Mouse (Mus musculus): ENCODE measurements around the gene Elmo2. TPM values are rescaled to one million over a fixed set of nuclear protein-coding genes. Genes with fewer than 3 reads are reported as not detected.

Gene Elmo2
- 90.2 and 98.6 TPM in 2 replicates for polyA plus RNA-seq (2015; fragmentation: Nextera tagmentation; extraction: Ambion mirVana)

DNA sequence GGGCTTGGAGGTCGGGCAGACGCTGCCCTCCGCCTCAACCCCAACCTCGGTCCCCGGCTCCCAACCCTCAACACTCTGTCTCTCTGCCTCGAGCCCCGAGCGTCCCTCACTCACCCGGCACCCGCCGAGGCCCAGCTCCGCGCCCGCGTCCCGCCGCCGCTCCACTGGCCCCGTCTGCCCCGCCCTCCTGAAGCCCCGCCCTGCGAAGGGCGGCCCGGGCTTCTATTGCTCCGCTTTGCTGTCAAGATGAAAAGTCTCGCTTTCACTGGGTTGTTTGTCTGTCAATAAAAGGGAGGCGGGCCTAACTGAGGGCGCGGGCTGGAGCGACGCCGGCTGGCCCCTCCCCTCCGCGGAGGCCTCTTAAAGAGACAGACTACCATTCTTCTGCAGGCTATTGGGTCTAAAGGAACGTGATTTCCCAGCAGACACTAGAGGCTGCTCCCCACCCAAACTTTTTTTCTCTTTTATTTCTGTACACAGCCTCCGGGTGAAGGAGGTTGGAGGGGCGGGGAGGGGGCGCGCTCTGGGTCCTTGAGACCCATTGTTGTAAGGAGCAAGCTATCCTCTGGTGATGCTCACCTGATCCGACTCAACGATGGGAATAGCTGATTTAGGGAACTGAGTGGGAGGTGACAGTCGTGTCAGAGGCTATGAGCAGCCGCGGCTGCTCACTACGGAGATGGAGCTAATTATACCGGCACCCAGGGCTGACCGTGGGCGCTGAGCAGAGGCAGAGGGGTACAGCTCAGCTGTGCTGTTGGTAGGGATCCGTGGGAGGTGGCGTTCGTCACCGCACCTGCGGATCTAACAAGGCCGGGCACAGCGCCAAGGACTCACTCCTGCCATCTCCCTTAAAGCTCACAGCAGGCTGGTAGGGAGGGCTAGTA lies at the start of gene Elmo2:
TSS of gene Elmo2 (minus strand) at position 176 of the 887 bp plus-strand sequence.
- under 1% methylated on average over 55 of the region's 55 CpGs for WGBS
- peak within 1 kb of the TSS; percentile 91 for H3K4me2 ChIP-seq
- peak within 1 kb of the TSS; percentile 94 for H3K4me3 ChIP-seq
- H3K27ac ChIP-seq, result peak within 1 kb of the TSS; percentile 82
- ATAC-seq (ENCODE audit: insufficient number of reproducible peaks, insufficient read depth, low FRiP score, low TSS enrichment, low read depth), result peak; percentile 96
- no peaks in the 10 kb centered on the region for H3K9me3 ChIP-seq
- H3K27me3 ChIP-seq, result peaks cover 5% of the 10 kb centered on the region; the same call in 1 of the 2 replicates
- peaks cover 44% of the 10 kb centered on the region for H3K4me1 ChIP-seq
- H3K9ac ChIP-seq, result peak within 1 kb of the TSS; percentile 94
- peaks cover 7% of the 10 kb centered on the region; the same call in 1 of the 2 replicates for H3K36me3 ChIP-seq

DNA sequence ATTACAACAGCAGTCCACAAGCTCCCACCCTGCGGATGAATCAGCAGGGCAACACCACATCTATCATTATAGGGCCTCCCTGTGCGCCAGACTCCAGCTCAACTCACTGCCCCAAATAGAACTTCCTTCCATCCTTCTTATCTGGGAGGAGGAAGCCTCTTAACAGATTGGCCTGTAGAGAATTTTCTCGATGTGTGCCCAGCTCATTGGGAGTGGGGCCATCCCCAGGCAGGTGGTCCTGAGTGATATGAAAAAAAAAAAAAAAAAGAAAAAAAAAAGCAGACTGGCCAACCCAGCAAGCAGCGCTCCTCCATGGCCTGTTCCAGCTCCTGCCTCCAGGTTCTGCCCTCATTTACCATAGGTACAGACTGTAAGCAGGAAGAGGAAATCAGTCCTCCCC lies 49.7 kb upstream of the Elmo2 start:
- 86% methylated on average over 4 of the region's 4 CpGs for WGBS

GRCm38 (mm10) chr2:165375478-165375877 lies 49.2 kb upstream of the Elmo2 start:
- peaks cover 4% of the 10 kb centered on the region for H3K9me3 ChIP-seq
- no peak overlapping the region for H3K4me2 ChIP-seq
- no peak overlapping the region for H3K27ac ChIP-seq
- H3K4me3 ChIP-seq, result no peak overlapping the region
- H3K9ac ChIP-seq, result no peak overlapping the region
- no peak for ATAC-seq (ENCODE audit: insufficient number of reproducible peaks, insufficient read depth, low FRiP score, low TSS enrichment, low read depth)
- no peaks in the 10 kb centered on the region for H3K4me1 ChIP-seq
- no peaks in the 10 kb centered on the region for H3K27me3 ChIP-seq
- peaks cover 56% of the 10 kb centered on the region for H3K36me3 ChIP-seq
- WGBS, result 89% methylated on average over 5 of the region's 5 CpGs

More for the DNA sequence above, 49.7 kb upstream of the Elmo2 start:
- Histone ChIP-seq H3K27ac (no peak overlapping the region), H3K9me3 (peaks cover 9% of the 10 kb centered on the region), H3K36me3 (peaks cover 61% of the 10 kb centered on the region), H3K9ac (no peak overlapping the region), H3K27me3 (no peaks in the 10 kb centered on the region), H3K4me1 (no peaks in the 10 kb centered on the region), H3K4me3 (no peak overlapping the region), H3K4me2 (no peak overlapping the region)
- ATAC-seq (ENCODE audit: insufficient number of reproducible peaks, insufficient read depth, low FRiP score, low TSS enrichment, low read depth), result no peak

DNA sequence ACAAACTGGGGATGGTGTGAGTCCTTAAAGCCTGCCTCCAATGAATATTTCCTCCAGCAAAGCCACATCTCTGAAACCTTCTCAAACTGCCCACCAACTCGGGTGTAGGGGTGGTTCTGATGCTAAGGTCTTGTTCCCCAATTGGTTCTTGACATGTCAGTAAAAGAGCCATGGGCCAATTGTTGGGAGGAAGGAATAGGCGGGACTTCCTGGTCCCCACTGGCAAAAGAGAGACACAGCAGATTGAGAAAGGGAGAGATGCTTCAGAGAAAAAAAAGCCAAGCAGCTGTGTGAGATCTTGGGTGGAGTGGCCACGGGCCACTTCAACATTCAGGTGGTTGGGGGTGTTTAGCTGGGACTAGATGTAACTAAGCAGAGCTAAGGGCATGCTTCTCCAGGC lies 44.8 kb upstream of the Elmo2 start:
- 23% methylated on average over 3 of the region's 3 CpGs for WGBS
- Histone ChIP-seq H3K9me3 (no peaks in the 10 kb centered on the region), H3K36me3 (peaks cover 19% of the 10 kb centered on the region), H3K4me1 (peaks cover 18% of the 10 kb centered on the region), H3K27ac (no peak overlapping the region), H3K27me3 (peaks cover 11% of the 10 kb centered on the region), H3K4me2 (peak overlapping the region; percentile 31; the same call in 1 of the 2 replicates), H3K4me3 (no peak overlapping the region), H3K9ac (no peak overlapping the region)
- ATAC-seq (ENCODE audit: insufficient number of reproducible peaks, insufficient read depth, low FRiP score, low TSS enrichment, low read depth), result no peak

- H3K4me2 ChIP-seq, result no peak overlapping the region
Measured at GRCm38 (mm10) chr2:165370348-165370747, 44.1 kb upstream of the Elmo2 start.

GRCm38 (mm10) chr2:165368496-165368895 lies 42.2 kb upstream of the Elmo2 start, which contains the start of gene Zfp663:
Gene Zfp663, minus strand, starts transcription at chr2:165368729.
- peak within 1 kb of the TSS; percentile 77 for H3K4me2 ChIP-seq
- WGBS, result under 1% methylated on average over 27 of the region's 27 CpGs
- peaks cover 26% of the 10 kb centered on the region for H3K4me1 ChIP-seq
- no peak for ATAC-seq (ENCODE audit: insufficient number of reproducible peaks, insufficient read depth, low FRiP score, low TSS enrichment, low read depth)
- peak within 1 kb of the TSS; percentile 44 for H3K4me3 ChIP-seq
- peaks cover 15% of the 10 kb centered on the region for H3K27me3 ChIP-seq
- H3K9ac ChIP-seq, result peak within 1 kb of the TSS; percentile 71
- H3K9me3 ChIP-seq, result no peaks in the 10 kb centered on the region
- no peaks in the 10 kb centered on the region for H3K36me3 ChIP-seq
- no peak within 1 kb of the TSS for H3K27ac ChIP-seq

More at GRCm38 (mm10) chr2:165370348-165370747, 44.1 kb upstream of the Elmo2 start:
- Histone ChIP-seq H3K27ac (no peak overlapping the region), H3K4me1 (peaks cover 18% of the 10 kb centered on the region), H3K27me3 (peaks cover 11% of the 10 kb centered on the region), H3K9ac (no peak overlapping the region), H3K9me3 (no peaks in the 10 kb centered on the region), H3K4me3 (no peak overlapping the region), H3K36me3 (peaks cover 12% of the 10 kb centered on the region)
- ATAC-seq (ENCODE audit: insufficient number of reproducible peaks, insufficient read depth, low FRiP score, low TSS enrichment, low read depth), result no peak
- 75% methylated on average over 3 of the region's 3 CpGs for WGBS

- H3K9ac ChIP-seq, result peak overlapping the region; percentile 71
Measured at GRCm38 (mm10) chr2:165367868-165368439, 41.7 kb upstream of the Elmo2 start.

DNA sequence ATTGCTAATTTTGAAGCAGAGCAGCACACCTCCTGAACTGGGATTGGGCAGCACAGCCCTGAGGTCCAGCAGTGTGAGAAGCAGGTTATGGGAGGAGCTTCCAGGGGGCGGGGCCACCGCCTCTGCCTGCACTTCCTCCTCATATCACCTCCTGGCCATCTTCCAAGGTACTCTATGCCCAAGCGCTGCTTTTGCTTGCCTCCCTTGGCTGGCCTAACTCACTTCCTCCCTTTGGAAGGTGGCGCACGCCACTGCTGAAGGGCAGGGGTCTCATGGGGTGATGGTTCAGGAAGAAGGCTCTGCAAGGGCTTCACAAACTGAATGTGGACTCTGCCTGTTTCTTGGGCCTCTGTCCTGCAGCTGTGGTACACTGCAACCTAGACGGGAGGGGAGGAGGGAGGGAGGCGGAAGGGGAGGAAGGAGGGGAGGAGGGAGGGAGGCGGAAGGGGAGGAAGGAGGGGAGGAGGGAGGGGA lies 40.8 kb upstream of the Elmo2 start:
- H3K36me3 ChIP-seq, result no peaks in the 10 kb centered on the region
- H3K9me3 ChIP-seq, result no peaks in the 10 kb centered on the region
- H3K27me3 ChIP-seq, result peaks cover 21% of the 10 kb centered on the region
- peak overlapping the region; percentile 39 for H3K4me2 ChIP-seq
- H3K4me1 ChIP-seq, result peaks cover 26% of the 10 kb centered on the region
- H3K27ac ChIP-seq, result no peak overlapping the region
- ATAC-seq (ENCODE audit: insufficient number of reproducible peaks, insufficient read depth, low FRiP score, low TSS enrichment, low read depth), result peak; percentile 49; the same call in 1 of the 2 replicates
- 8% methylated on average over 5 of the region's 8 CpGs for WGBS
- H3K4me3 ChIP-seq, result no peak overlapping the region
- H3K9ac ChIP-seq, result no peak overlapping the region

More at GRCm38 (mm10) chr2:165367868-165368439, 41.7 kb upstream of the Elmo2 start:
- Histone ChIP-seq H3K4me2 (peak overlapping the region; percentile 77), H3K4me3 (peak overlapping the region; percentile 44), H3K27me3 (peaks cover 20% of the 10 kb centered on the region), H3K36me3 (no peaks in the 10 kb centered on the region), H3K9me3 (no peaks in the 10 kb centered on the region), H3K27ac (no peak overlapping the region), H3K4me1 (peaks cover 26% of the 10 kb centered on the region)
- ATAC-seq (ENCODE audit: insufficient number of reproducible peaks, insufficient read depth, low FRiP score, low TSS enrichment, low read depth), result no peak
- WGBS, result under 1% methylated on average over 12 of the region's 13 CpGs

- no peaks in the 10 kb centered on the region for H3K9me3 ChIP-seq
- H3K9ac ChIP-seq, result peak overlapping the region; percentile 27; the same call in 1 of the 2 replicates
- H3K36me3 ChIP-seq, result no peaks in the 10 kb centered on the region
- H3K27me3 ChIP-seq, result peaks cover 21% of the 10 kb centered on the region
- peak overlapping the region; percentile 49 for H3K4me2 ChIP-seq
- peaks cover 26% of the 10 kb centered on the region for H3K4me1 ChIP-seq
- H3K27ac ChIP-seq, result no peak overlapping the region
- H3K4me3 ChIP-seq, result 0 out of 2 replicates have a peak overlapping the region, but pooled peaks have one; percentile 2
- 13% methylated on average over 21 of the region's 21 CpGs for WGBS
- ATAC-seq (ENCODE audit: insufficient number of reproducible peaks, insufficient read depth, low FRiP score, low TSS enrichment, low read depth), result no peak
Measured at GRCm38 (mm10) chr2:165364334-165365091, 38.2 kb upstream of the Elmo2 start.

- H3K9me3 ChIP-seq, result no peaks in the 10 kb centered on the region
- no peak overlapping the region for H3K4me2 ChIP-seq
- peaks cover 21% of the 10 kb centered on the region for H3K4me1 ChIP-seq
- H3K36me3 ChIP-seq, result no peaks in the 10 kb centered on the region
- WGBS, result 81% methylated on average over 6 of the region's 6 CpGs
- no peak overlapping the region for H3K4me3 ChIP-seq
- no peak overlapping the region for H3K9ac ChIP-seq
- no peak for ATAC-seq (ENCODE audit: insufficient number of reproducible peaks, insufficient read depth, low FRiP score, low TSS enrichment, low read depth)
- H3K27ac ChIP-seq, result no peak overlapping the region
- H3K27me3 ChIP-seq, result peaks cover 13% of the 10 kb centered on the region
Measured at GRCm38 (mm10) chr2:165363282-165363681, 37.0 kb upstream of the Elmo2 start.

DNA sequence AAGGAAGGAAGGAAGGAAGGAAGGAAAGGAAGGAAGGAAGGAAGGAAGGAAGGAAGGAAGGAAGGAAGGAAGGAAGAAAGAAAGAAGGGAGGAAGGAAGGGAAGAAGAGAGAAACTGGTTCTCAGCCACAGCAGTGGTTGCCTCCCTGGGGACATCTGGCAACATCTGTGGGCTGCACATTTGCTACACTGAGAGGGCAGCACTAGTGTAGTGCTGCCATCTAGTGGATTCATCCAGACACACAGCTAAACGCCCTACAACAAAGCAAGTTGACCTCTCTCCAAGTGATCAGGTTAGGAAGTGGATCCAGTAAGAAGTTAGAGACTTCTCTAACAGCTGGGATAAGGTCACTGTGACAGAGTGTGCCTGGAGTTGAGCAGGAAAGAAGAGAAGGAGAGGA lies 34.6 kb upstream of the Elmo2 start:
- WGBS, result 0% methylated on average over 1 of the region's 1 CpGs
- no peak for ATAC-seq (ENCODE audit: insufficient number of reproducible peaks, insufficient read depth, low FRiP score, low TSS enrichment, low read depth)

More for the DNA sequence above, 34.6 kb upstream of the Elmo2 start:
- H3K9ac ChIP-seq, result no peak overlapping the region
- no peaks in the 10 kb centered on the region for H3K9me3 ChIP-seq
- H3K4me1 ChIP-seq, result peaks cover 8% of the 10 kb centered on the region
- H3K36me3 ChIP-seq, result no peaks in the 10 kb centered on the region
- H3K4me2 ChIP-seq, result no peak overlapping the region
- H3K27ac ChIP-seq, result no peak overlapping the region
- H3K27me3 ChIP-seq, result peaks cover 10% of the 10 kb centered on the region
- no peak overlapping the region for H3K4me3 ChIP-seq

Data from embryonic facial prominence, embryonic 13.5 days (tissue).